Mouse (Mus musculus): ENCODE measurements around the gene Lyzl4.

DNA sequence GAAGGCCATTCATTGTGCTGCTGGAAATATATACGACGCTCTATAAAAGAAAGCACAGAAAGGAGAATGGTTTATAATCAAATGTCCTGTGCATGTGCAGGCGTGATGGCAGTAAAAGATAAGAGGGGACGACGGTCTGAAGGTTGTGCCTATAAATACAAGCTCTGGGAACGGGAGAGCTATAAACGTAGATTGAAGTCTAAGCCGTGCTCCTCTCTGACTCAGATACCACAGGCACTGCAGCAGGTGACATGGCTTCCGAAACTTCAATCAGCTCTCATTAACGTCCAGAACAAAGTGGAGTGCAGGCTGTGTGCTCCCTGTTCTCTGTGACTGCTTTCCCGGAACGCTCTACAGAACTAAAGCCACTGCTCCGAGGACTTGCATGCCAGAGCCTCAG lies 15.2 kb upstream of the Lyzl4 start:
- TF ChIP-seq TAL1 (IDR thresholded peaks at IDR 0.05; ENCODE audit: low read length) (no peak), GATA1 (IDR thresholded peaks at IDR 0.05; ENCODE audit: low read length) (no peak)

All from erythroblast, embryonic 14.5 days (primary cell).